Mouse (Mus musculus): ENCODE measurements around the gene Cenps. TPM values are rescaled to one million over a fixed set of nuclear protein-coding genes. Genes with fewer than 3 reads are reported as not detected.
A peak's percentile ranks its signal among the peaks of the same experiment; 100 is the strongest.
"Not testable (repeated sequence)": the region's sequence is repeated elsewhere in the genome, so short reads cannot be mapped to it uniquely, and the experiment has no call there.

The Cenps gene
- polyA plus RNA-seq, 1 experiment from 2014 or later: 46.6 TPM

DNA sequence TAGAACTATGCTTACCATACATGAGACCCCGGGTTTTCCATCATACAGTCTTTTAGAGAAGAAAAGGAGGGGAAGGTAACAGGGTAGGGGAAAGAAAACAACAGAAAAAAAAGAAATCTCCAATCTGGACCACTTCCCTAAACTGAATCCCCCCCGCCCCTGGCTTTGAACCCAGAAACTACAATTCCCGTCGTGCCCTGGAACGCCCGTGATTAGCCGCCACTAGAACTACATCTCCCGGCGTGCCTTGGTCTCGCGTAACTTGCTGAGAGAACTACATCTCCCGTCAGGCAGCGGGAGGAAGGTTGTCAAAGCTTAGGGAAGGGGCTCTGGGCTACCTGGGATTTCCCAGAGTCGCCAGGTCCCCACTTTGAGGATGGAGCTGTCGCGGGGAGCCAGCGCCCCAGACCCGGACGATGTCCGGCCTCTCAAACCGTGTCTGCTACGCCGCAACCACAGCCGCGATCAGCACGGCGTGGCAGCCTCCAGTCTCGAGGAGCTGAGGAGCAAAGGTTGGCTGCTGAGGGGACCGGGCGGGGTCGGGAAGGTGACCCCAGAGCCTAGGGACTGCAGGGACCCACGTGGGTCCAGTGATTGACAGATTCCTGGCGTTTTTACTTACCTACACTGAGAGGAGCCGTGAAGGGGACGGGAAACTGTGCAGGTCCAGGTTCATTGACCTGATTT is 33.4 kb downstream of the Cenps start, which contains the start of gene Dffa:
Gene Dffa, plus strand, starts transcription at position 272 of the 687 bp plus-strand sequence.
- WGBS: under 1% methylated on average over 35 of the region's 35 CpGs
- peaks cover 8% of the 10 kb centered on the region for H3K4me1 ChIP-seq
- peak within 1 kb of the TSS; percentile 92 for H3K9ac ChIP-seq
- peak within 1 kb of the TSS; percentile 94 for H3K4me2 ChIP-seq
- H3K4me3 ChIP-seq: peak within 1 kb of the TSS; percentile 75
- H3K27ac ChIP-seq: no peak within 1 kb of the TSS
- H3K36me3 ChIP-seq: peaks cover 24% of the 10 kb centered on the region
- peak; percentile 75 for ATAC-seq (ENCODE audit: insufficient number of reproducible peaks, insufficient read depth, low FRiP score, low TSS enrichment, low read depth)
- no peaks in the 10 kb centered on the region for H3K9me3 ChIP-seq
- no peaks in the 10 kb centered on the region for H3K27me3 ChIP-seq

- H3K4me2 ChIP-seq: no peak overlapping the region
- WGBS: 84% methylated on average over 3 of the region's 3 CpGs
- peaks cover 5% of the 10 kb centered on the region for H3K36me3 ChIP-seq
- H3K9ac ChIP-seq: no peak overlapping the region
- no peak overlapping the region for H3K4me3 ChIP-seq
- H3K27ac ChIP-seq: no peak overlapping the region
- no peak for ATAC-seq (ENCODE audit: insufficient number of reproducible peaks, insufficient read depth, low FRiP score, low TSS enrichment, low read depth)
- H3K9me3 ChIP-seq: no peaks in the 10 kb centered on the region
- H3K27me3 ChIP-seq: no peaks in the 10 kb centered on the region
- H3K4me1 ChIP-seq: peaks cover 21% of the 10 kb centered on the region
Measured at GRCm38 (mm10) chr4:149101456-149101855, 36.0 kb downstream of the Cenps start.

- not testable (repeated sequence) for H3K27me3 ChIP-seq; H3K4me3 ChIP-seq; H3K4me2 ChIP-seq; H3K9ac ChIP-seq; H3K36me3 ChIP-seq; ATAC-seq (ENCODE audit: insufficient number of reproducible peaks, insufficient read depth, low FRiP score, low TSS enrichment, low read depth); H3K9me3 ChIP-seq; H3K27ac ChIP-seq
- peaks cover 21% of the 10 kb centered on the region for H3K4me1 ChIP-seq
- 83% methylated on average over 12 of the region's 12 CpGs for WGBS
Measured at GRCm38 (mm10) chr4:149100449-149100848, 37.0 kb downstream of the Cenps start.

- H3K4me3 ChIP-seq: peak within 1 kb of the TSS; percentile 99
- H3K36me3 ChIP-seq: no peaks in the 10 kb centered on the region
- H3K9ac ChIP-seq: peak within 1 kb of the TSS; percentile 90
- peaks cover 15% of the 10 kb centered on the region for H3K4me1 ChIP-seq
- H3K4me2 ChIP-seq: peak within 1 kb of the TSS; percentile 93
- H3K27me3 ChIP-seq: no peaks in the 10 kb centered on the region
- no peaks in the 10 kb centered on the region for H3K9me3 ChIP-seq
- peak within 1 kb of the TSS; percentile 13; the same call in 1 of the 2 replicates for H3K27ac ChIP-seq
- under 1% methylated on average over 49 of the region's 50 CpGs for WGBS
- peak; percentile 79 for ATAC-seq (ENCODE audit: insufficient number of reproducible peaks, insufficient read depth, low FRiP score, low TSS enrichment, low read depth)
Measured at GRCm38 (mm10) chr4:149099369-149100017, 37.9 kb downstream of the Cenps start, which contains the start of gene Pex14. TSS of gene Pex14 (minus strand) at chr4:149099876.

- Histone ChIP-seq H3K4me3 (peak overlapping the region; percentile 99), H3K36me3 (peaks cover 5% of the 10 kb centered on the region; the same call in 1 of the 2 replicates), H3K9me3 (no peaks in the 10 kb centered on the region), H3K4me2 (peak overlapping the region; percentile 93), H3K4me1 (peaks cover 13% of the 10 kb centered on the region), H3K27ac (no peak overlapping the region), H3K27me3 (no peaks in the 10 kb centered on the region), H3K9ac (peak overlapping the region; percentile 90)
- ATAC-seq (ENCODE audit: insufficient number of reproducible peaks, insufficient read depth, low FRiP score, low TSS enrichment, low read depth): no peak
- WGBS: 13% methylated on average over 11 of the region's 11 CpGs
Measured at GRCm38 (mm10) chr4:149098571-149098970, 38.9 kb downstream of the Cenps start.

DNA sequence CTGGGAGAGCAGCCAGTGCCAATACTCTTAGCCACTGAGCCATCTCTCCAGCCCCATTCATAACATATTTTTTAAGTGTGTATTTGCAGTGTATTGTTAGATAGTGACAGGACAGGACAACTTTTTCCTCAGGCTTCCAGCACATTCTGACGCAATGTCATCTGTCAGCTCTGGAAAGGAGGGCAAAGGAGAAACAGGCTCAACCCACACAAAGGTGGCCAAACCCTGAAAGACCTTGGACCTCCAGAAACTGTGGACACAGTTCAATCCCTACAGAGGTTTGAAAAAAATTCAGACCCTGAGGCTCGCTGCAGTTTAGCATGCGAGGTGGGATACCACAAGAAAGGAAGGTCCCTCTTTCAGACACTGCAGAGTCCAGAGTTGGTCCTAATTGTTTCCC is 39.5 kb downstream of the Cenps start:
- Histone ChIP-seq H3K9me3 (no peaks in the 10 kb centered on the region), H3K4me2 (peak overlapping the region; percentile 93), H3K27ac (no peak overlapping the region), H3K27me3 (no peaks in the 10 kb centered on the region), H3K9ac (peak overlapping the region; percentile 90; the same call in 1 of the 2 replicates), H3K36me3 (peaks cover 11% of the 10 kb centered on the region; the same call in 1 of the 2 replicates), H3K4me3 (peak overlapping the region; percentile 99; the same call in 1 of the 2 replicates), H3K4me1 (peaks cover 13% of the 10 kb centered on the region)
- no peak for ATAC-seq (ENCODE audit: insufficient number of reproducible peaks, insufficient read depth, low FRiP score, low TSS enrichment, low read depth)
- WGBS: 69% methylated on average over 3 of the region's 3 CpGs

- 85% methylated on average over 8 of the region's 8 CpGs for WGBS
- H3K9me3 ChIP-seq: no peaks in the 10 kb centered on the region
- H3K36me3 ChIP-seq: peaks cover 22% of the 10 kb centered on the region
- H3K4me2 ChIP-seq: no peak overlapping the region
- ATAC-seq (ENCODE audit: insufficient number of reproducible peaks, insufficient read depth, low FRiP score, low TSS enrichment, low read depth): no peak
- no peaks in the 10 kb centered on the region for H3K4me1 ChIP-seq
- H3K4me3 ChIP-seq: no peak overlapping the region
- no peak overlapping the region for H3K27ac ChIP-seq
- H3K9ac ChIP-seq: no peak overlapping the region
- no peaks in the 10 kb centered on the region for H3K27me3 ChIP-seq
Measured at GRCm38 (mm10) chr4:149091364-149091763, 46.1 kb downstream of the Cenps start.

GRCm38 (mm10) chr4:149085381-149085780 is 52.0 kb downstream of the Cenps start:
- H3K9me3 ChIP-seq: no peaks in the 10 kb centered on the region
- H3K4me2 ChIP-seq: no peak overlapping the region
- no peaks in the 10 kb centered on the region for H3K36me3 ChIP-seq
- no peak for ATAC-seq (ENCODE audit: insufficient number of reproducible peaks, insufficient read depth, low FRiP score, low TSS enrichment, low read depth)
- peaks cover 12% of the 10 kb centered on the region for H3K4me1 ChIP-seq
- no peak overlapping the region for H3K27ac ChIP-seq
- H3K9ac ChIP-seq: no peak overlapping the region
- 85% methylated on average over 5 of the region's 5 CpGs for WGBS
- no peaks in the 10 kb centered on the region for H3K27me3 ChIP-seq
- H3K4me3 ChIP-seq: no peak overlapping the region

DNA sequence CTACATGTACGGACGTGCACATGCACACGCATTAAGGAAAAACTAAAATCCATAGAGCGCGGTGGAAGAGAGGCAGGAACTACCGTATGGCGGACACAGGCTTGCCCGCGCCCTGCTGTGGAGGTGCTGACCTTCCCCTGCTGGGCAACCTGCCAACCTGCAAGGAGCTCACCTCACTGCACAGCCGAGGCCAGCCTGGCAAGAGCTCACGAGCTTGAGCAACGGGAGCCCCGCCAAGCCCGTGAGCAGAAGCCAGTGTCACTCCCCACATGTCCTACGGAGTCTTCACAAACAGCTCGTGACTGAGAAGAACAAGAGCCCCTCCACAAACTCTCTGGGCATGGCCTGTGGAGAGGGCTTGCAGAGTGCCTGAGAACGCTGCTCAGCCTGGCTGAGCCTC is 55.9 kb downstream of the Cenps start:
- Histone ChIP-seq H3K4me1 (peaks cover 12% of the 10 kb centered on the region), H3K27me3 (no peaks in the 10 kb centered on the region), H3K9me3 (no peaks in the 10 kb centered on the region), H3K9ac (0 out of 2 replicates have a peak overlapping the region, but pooled peaks have one; percentile 32), H3K27ac (no peak overlapping the region), H3K4me2 (no peak overlapping the region), H3K4me3 (no peak overlapping the region), H3K36me3 (peaks cover 2% of the 10 kb centered on the region; the same call in 1 of the 2 replicates)
- 81% methylated on average over 17 of the region's 17 CpGs for WGBS
- ATAC-seq (ENCODE audit: insufficient number of reproducible peaks, insufficient read depth, low FRiP score, low TSS enrichment, low read depth): no peak

- H3K27ac ChIP-seq: no peak overlapping the region
- H3K4me1 ChIP-seq: peaks cover 15% of the 10 kb centered on the region
- no peak overlapping the region for H3K4me3 ChIP-seq
- ATAC-seq (ENCODE audit: insufficient number of reproducible peaks, insufficient read depth, low FRiP score, low TSS enrichment, low read depth): no peak
- 87% methylated on average over 8 of the region's 8 CpGs for WGBS
- peaks cover 9% of the 10 kb centered on the region for H3K36me3 ChIP-seq
- H3K9me3 ChIP-seq: no peaks in the 10 kb centered on the region
- H3K27me3 ChIP-seq: no peaks in the 10 kb centered on the region
- H3K4me2 ChIP-seq: no peak overlapping the region
- no peak overlapping the region for H3K9ac ChIP-seq
Measured at GRCm38 (mm10) chr4:149080111-149080510, 57.3 kb downstream of the Cenps start.

GRCm38 (mm10) chr4:149079629-149080028 is 57.8 kb downstream of the Cenps start:
- H3K9ac ChIP-seq: no peak overlapping the region
- peaks cover 15% of the 10 kb centered on the region for H3K4me1 ChIP-seq
- no peak overlapping the region for H3K27ac ChIP-seq
- H3K4me3 ChIP-seq: no peak overlapping the region
- ATAC-seq (ENCODE audit: insufficient number of reproducible peaks, insufficient read depth, low FRiP score, low TSS enrichment, low read depth): no peak
- 76% methylated on average over 6 of the region's 6 CpGs for WGBS
- H3K9me3 ChIP-seq: no peaks in the 10 kb centered on the region
- H3K27me3 ChIP-seq: no peaks in the 10 kb centered on the region
- H3K4me2 ChIP-seq: no peak overlapping the region
- peaks cover 14% of the 10 kb centered on the region for H3K36me3 ChIP-seq

GRCm38 (mm10) chr4:149078261-149078660 is 59.2 kb downstream of the Cenps start:
- Histone ChIP-seq H3K9ac (no peak overlapping the region), H3K4me3 (no peak overlapping the region), H3K27ac (no peak overlapping the region), H3K27me3 (no peaks in the 10 kb centered on the region), H3K9me3 (no peaks in the 10 kb centered on the region), H3K4me1 (peaks cover 20% of the 10 kb centered on the region), H3K4me2 (no peak overlapping the region), H3K36me3 (peaks cover 17% of the 10 kb centered on the region)
- 57% methylated on average over 4 of the region's 4 CpGs for WGBS
- no peak for ATAC-seq (ENCODE audit: insufficient number of reproducible peaks, insufficient read depth, low FRiP score, low TSS enrichment, low read depth)

Data from embryonic facial prominence, embryonic 13.5 days (tissue).